Mouse (Mus musculus) cerebellum, postnatal 10 days (tissue): ENCODE measurements around the gene Barx2.

ENCODE experiments used
- DNase-seq, 2 experiments: peaks; one replicate each; pipeline ENCODE4 v3.0.0; 2021; ENCODE audit warnings: mixed read lengths in 2 of 2

The Barx2 gene

DNA sequence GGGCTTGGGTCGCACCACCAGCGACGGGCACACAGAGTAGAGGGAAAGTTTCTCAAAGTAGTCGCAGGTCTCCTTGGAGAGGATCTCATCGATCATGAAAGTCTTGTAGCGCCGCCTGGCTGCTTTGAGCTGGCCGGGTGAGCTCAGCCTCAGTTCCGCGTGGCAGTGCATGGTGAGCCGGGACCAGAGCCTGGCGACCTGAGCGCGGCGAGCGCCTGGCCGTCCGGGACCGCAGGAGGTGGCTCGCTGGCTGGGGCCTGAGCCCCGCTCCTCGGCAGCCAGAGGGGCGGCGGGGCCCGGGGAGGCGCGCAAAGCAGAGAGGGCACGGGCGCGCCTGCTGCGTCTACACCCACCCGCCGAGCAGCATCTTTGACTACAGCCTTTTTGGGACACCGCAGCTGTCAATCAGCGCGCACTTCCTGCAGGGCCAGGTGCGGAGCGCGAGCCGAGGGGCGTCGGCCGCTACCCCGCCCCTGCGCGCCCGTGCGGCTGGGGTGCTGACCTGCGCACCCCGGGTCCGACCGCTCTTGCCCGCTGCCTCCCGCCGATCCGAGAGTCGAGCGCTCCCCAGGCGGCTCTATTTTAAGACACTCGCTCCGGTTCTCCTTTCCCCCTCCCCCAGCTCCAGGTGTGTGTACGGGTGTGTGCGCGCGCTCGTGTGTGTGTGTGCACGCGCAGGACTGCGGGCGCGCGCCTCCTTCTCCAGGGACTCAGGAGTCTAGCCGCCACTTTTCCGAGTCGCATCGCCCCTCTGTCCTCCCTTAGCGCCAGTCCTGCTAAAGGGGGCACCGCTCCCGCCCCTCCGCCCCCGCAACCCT, at the start of gene Barx2:
Gene Barx2 (minus strand): TSS at position 542 of the 818 bp plus-strand sequence.
- peak; percentile 68 to 73 for DNase-seq

DNA sequence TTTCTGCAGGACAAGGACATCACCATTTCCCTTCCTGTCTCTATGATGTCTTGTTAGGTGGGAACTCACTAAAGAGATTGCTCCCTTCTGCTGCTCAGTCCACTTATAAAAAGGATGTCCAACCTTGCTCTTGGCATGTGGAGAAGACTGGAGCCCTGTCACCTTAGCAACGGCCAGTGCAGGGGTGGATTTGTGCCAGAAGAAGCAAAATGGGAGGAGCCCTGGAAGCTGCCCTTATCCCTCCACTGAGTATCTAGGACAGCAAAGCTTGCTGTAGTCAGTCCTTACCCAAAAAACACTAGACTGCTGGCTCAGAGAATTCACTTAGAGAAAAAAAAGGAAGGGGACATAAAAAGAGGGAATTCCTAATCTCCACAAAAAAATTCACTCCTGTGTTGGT, 49.0 kb upstream of the Barx2 start:
- DNase-seq: peak; percentile 72 to 80

DNA sequence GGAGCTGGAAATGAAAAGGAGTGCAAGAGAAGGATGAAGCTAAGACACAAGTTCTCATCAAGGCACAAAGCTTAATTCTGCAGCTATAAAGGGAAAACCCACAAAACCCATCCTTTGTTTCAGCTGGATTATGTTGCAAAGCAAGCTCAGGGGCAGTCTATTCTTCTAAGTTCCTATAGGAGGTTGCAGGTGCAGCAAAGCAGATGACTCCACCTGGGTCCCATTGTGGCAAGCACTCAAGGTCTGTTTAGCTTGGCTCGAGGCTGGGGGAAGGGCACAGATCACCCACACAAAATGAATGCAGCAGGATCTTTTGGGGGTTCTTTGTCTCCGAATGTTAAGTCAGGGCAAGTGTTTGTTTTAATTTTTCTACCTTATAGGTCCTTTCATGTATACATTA, 47.2 kb upstream of the Barx2 start:
- no peak for DNase-seq

- no peak for DNase-seq
These were observed 44.9 kb upstream of the Barx2 start for GRCm38 (mm10) chr9:31958120-31958519.

DNA sequence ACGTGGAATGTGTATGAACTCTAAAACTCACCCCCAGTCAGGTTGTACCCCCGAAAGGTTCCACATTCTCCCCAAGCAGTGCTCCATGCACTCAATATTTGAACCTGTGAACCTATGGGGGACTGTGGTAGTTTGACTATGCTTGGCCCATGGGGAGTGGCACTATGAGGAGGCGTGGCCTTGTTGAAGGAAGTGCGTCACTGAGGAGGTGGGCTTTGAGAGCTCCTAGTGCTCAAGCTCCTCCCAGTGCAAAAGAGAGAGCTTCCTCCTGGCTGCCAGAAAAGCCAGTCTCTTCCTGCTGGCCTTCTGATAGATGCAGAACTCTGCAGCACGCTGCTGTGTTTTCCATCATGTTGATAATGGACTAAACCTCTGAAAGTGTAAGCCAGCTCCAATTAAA, 37.2 kb upstream of the Barx2 start:
- no peak for DNase-seq

DNA sequence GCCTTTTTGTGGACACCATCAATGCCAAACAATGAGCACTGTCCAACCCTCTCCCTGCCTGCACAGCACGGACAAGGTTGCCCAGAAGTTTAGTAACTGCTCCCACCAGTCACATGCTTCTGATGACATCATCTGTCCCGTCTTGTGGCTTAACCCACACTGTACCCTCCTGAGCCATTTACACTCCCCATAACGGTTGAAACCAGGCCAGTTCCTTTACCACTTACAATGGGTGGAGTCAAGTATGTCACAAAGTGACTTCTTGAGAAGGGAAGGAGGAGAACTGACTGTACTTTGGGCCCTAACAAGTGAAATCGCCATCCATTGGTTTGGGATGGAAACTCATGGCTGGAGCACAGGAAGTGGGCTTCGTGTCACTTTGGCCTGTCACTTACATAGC, 35.8 kb upstream of the Barx2 start:
- DNase-seq: no peak

DNA sequence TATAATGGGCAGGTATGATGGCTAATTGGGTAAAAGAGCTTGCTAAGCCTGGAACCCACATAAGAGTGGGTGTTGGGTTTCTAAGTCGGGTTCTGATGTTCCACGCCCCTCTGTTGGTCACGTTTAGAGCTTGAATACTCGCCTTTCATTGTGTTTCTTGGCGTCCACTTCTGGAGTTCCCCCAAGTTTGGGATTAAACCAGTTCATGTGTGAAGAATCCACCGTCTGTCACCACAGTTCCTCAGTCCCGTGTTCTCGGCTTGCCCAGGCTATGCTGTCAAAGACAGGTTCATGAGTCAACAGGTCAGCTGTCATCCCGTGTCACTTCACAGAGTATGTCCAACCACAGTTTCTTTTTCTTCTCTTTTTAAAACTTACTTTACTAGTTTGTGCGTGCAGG, 33.8 kb upstream of the Barx2 start:
- DNase-seq: peak; percentile 80 to 82

- DNase-seq: peak in 1 of 2 experiments; percentile 22
These were observed 29.1 kb upstream of the Barx2 start for GRCm38 (mm10) chr9:31942334-31942733.

DNA sequence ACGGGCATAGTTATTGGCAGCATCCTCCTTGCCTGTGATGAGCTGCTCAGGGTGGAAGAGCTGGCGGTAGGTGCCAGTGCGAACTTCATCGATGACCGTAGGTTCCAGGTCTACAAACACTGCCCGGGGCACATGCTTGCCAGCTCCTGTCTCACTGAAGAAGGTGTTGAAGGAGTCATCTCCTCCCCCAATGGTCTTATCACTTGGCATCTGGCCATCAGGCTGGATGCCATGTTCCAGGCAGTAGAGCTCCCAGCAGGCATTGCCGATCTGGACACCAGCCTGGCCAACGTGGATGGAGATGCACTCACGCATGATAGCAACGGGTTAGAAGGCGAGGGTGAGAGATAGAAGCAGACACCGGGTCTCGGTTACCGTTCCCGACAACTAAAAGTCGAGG, 23.2 kb upstream of the Barx2 start:
- peak; percentile 31 to 37 for DNase-seq

- DNase-seq: no peak
These were observed 18.4 kb upstream of the Barx2 start for GRCm38 (mm10) chr9:31931691-31932090.

GRCm38 (mm10) chr9:31931255-31931654, 18.0 kb upstream of the Barx2 start:
- no peak for DNase-seq

DNA sequence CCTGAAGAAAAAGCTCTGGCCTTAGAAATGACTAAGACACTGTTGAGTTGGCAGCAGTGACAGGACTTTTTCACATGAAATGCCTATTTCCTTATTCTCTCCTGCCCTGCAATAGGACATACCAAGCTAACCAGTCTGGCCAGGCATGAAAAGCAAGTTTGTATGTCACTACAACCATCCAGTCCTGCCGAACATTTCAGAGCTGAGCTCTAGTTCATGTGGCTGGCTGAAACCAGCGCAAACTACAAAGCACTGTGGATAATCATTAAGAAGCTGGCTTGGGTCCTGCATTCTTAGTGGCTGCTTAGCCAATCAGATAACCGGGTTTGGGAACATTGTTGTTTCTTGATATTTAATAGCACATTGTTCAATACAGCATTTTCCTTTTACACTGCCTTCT, 13.5 kb upstream of the Barx2 start:
- no peak for DNase-seq

- peak; percentile 92 to 94 for DNase-seq
These were observed 12.8 kb upstream of the Barx2 start for GRCm38 (mm10) chr9:31925830-31926624.

GRCm38 (mm10) chr9:31923529-31923928, 10.3 kb upstream of the Barx2 start:
- no peak for DNase-seq

- DNase-seq: no peak
These were observed 6.5 kb upstream of the Barx2 start for GRCm38 (mm10) chr9:31919802-31920201.

GRCm38 (mm10) chr9:31916421-31916820, 3.2 kb upstream of the Barx2 start:
- no peak for DNase-seq

- peak; percentile 30 to 35 for DNase-seq
These were observed 1.6 kb upstream of the Barx2 start for GRCm38 (mm10) chr9:31914871-31915270.

- peak in 1 of 2 experiments; percentile 24 for DNase-seq
These were observed 703 bp upstream of the Barx2 start for GRCm38 (mm10) chr9:31913739-31914591.

DNA sequence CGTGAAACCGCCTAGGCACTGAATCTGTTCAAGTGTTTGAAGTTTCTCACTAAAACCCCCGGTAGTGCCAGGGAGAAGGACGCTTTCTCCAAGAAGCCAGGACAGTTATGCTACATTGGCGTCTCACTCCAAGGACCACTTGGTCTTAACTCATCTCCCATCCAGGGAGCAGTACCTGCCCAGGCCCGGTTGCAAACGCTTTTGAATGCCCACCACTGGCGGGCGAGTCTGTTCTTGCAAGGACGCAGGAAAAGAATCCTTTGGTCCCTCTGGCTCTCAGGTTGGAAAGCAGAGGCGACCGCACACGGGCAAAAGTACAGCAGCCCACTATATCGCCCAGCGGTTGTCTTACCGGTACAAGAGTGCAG, 725 bp downstream of the Barx2 start:
- DNase-seq: no peak

GRCm38 (mm10) chr9:31910221-31910620, 3.0 kb downstream of the Barx2 start:
- DNase-seq: no peak

- no peak for DNase-seq
These were observed 11.5 kb downstream of the Barx2 start for GRCm38 (mm10) chr9:31901781-31902180.

DNA sequence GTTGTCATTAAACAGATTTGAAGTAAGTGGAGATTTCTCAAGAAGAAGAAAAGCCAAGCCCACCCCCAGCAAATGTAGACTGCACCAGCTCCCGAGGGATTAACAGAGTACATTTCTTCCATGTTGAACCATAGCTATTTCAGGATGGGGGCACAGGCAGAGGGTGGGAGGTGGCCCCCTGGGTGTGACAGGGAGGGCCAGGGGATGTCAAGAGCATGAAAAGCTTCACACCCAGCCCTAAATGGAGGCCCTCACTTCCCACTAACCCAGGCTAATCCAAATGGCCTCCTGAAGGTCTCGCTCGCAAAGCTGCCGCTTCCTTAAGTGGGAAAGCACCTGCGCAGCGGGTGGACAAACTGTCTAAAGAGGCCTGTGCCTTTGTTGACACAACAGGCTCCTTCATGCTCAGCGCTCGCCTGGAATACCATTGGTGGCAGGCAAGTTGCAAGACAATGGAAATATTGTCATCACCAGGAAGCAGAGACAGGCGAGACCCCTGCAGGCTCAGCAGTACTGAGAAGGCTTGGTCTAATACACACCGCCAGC, 18.4 kb downstream of the Barx2 start:
- DNase-seq: no peak

DNA sequence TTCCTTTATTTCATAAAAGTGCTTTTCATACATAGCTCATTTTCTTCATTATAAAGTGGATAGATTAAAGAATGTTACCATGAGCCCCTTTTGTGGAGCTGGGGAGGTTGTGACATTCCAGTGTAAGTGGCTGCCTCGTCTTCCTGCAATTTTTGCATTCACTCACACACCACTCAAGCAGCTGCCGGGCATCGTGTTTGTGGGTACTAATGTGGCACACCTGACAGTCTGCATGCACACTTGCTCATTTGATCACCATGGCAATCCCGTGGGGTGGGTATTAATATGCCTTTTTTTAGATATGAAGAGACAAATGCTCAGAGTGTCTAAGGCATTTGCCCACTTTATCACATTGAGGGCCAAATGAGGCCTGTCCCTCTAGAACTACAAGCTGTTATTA, 24.9 kb downstream of the Barx2 start:
- DNase-seq: no peak
